Mouse (Mus musculus) brain, embryonic 14.5 days (tissue): ENCODE data around the gene Sod3.

Experiments
- CTCF ChIP-seq: fragments of 200-500 bp; IDR thresholded peaks from 2 replicates; pipeline ENCODE4 v1.5.1; 2012; ENCODE audit warnings: inconsistent platforms, mild to moderate bottlenecking, moderate library complexity, borderline replicate concordance; ENCODE audit not compliant: insufficient read depth, insufficient read length; ENCODE audit errors: extremely low read depth
- POLR2A ChIP-seq: fragments of 200-500 bp; IDR thresholded peaks from 2 replicates; pipeline ENCODE4 v1.6.1; 2012; ENCODE audit warnings: mild to moderate bottlenecking, inconsistent platforms, borderline replicate concordance; ENCODE audit not compliant: poor library complexity, insufficient read depth, insufficient read length, severe bottlenecking; ENCODE audit errors: extremely low read depth

DNA sequence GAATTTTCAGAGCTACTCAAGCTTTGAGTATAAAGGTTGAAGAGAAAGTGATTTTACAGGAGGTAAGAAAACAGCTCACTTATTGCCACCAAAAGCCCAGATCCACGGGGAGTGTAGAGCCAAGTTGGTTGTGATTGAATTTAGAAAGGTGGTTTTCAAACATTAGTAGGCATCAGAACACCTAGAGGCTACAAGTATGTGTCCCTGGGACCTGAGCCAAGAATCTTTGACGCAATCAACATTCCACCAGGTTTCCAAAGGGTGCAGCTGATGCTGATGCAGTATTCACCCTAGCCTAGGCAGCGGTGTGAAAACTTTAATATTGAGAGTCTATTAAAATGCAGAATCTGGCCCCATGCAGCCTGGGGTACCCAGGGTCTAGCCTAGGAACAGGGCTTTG is 28.0 kb upstream of the Sod3 start:
- TF ChIP-seq CTCF, result no peak
- TF ChIP-seq POLR2A, result no peak
